Mouse (Mus musculus) neural tube, embryonic 13.5 days (tissue): ENCODE measurements around the gene A1cf. TPM values are rescaled to one million over a fixed set of nuclear protein-coding genes. Genes with fewer than 3 reads are reported as not detected.

Experiments used
- ATAC-seq: fragments of 200-750 bp; cut with Nextera tagmentation; 2 replicates; pipeline ENCODE4 v1.8.0; 2017; ENCODE audit warnings: low read depth, mild to moderate bottlenecking, moderate TSS enrichment, moderate library complexity
- H3K27ac ChIP-seq: fragments of 300-500 bp; sonication (generic); replicated peaks from 2 replicates; pipeline ENCODE4 v1.5.1; 2015; ENCODE audit warnings: moderate library complexity, mild to moderate bottlenecking, inconsistent platforms
- H3K27me3 ChIP-seq: fragments of 300-500 bp; sonication (generic); 2 replicates; pipeline ENCODE4 v1.6.1; 2015; ENCODE audit warnings: mild to moderate bottlenecking, inconsistent platforms
- H3K36me3 ChIP-seq: fragments of 300-500 bp; sonication (generic); 2 replicates; pipeline ENCODE4 v1.6.1; 2015; ENCODE audit warnings: mild to moderate bottlenecking, inconsistent platforms
- H3K4me1 ChIP-seq: fragments of 300-500 bp; sonication (generic); replicated peaks from 2 replicates; pipeline ENCODE4 v1.6.1; 2015; ENCODE audit warnings: inconsistent platforms
- H3K4me2 ChIP-seq: fragments of 300-500 bp; sonication (generic); 2 replicates; pipeline ENCODE4 v1.6.1; 2015; ENCODE audit warnings: inconsistent platforms, mild to moderate bottlenecking, moderate library complexity
- H3K4me3 ChIP-seq: fragments of 300-500 bp; sonication (generic); 2 replicates; pipeline ENCODE4 v1.5.1; 2015; ENCODE audit warnings: mild to moderate bottlenecking, inconsistent platforms
- H3K9ac ChIP-seq: fragments of 300-500 bp; sonication (generic); 2 replicates; pipeline ENCODE4 v1.6.1; 2015; ENCODE audit warnings: moderate library complexity, mild to moderate bottlenecking, inconsistent platforms
- H3K9me3 ChIP-seq: fragments of 300-500 bp; sonication (generic); 2 replicates; pipeline ENCODE4 v1.6.1; 2016; ENCODE audit warnings: inconsistent platforms
- WGBS: fragments of 180-500 bp; shearing (Covaris S2); methylation state at CpG from one replicate; pipeline ENCODE4 v1.1.7; 2015; 5-methylcytosine and 5-hydroxymethylcytosine counted together
- polyA plus RNA-seq: library from polyadenylated mRNA; unstranded; fragments of >200 nt; fragmentation: Nextera tagmentation; extraction: Ambion mirVana; gene quantifications from 2 replicates; pipeline ENCODE4 v1.2.1, GENCODE M21; 2015

The A1cf gene
- not detected in 2 replicates for polyA plus RNA-seq

DNA sequence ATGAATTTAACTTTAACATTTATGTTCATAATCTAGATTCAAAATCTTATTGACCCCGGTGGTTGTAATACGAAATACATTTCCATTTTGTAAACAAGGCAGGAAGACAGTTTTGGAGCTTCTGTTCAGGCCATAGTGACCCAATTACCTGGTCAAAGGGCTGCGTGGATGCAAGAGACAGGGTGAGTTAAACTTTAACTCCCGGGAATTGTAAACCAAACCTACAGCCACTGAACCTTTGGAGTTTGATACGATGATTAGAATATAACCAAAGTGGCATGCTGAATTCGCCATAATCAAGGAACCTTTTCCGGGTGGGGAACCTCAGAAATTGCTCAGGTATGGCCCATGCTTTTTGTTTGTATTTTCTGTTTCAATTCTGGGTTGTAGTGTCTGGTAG, at the start of gene A1cf:
Gene A1cf (plus strand): TSS at position 244 of the 400 bp plus-strand sequence.
- H3K9ac ChIP-seq = no peak within 1 kb of the TSS
- ATAC-seq = no peak
- no peak within 1 kb of the TSS for H3K4me3 ChIP-seq
- H3K9me3 ChIP-seq = no peaks in the 10 kb centered on the region
- 84% methylated on average over 7 of the region's 7 CpGs for whole genome bisulfite sequencing
- no peak within 1 kb of the TSS for H3K4me2 ChIP-seq
- H3K36me3 ChIP-seq = no peaks in the 10 kb centered on the region
- no peak within 1 kb of the TSS for H3K27ac ChIP-seq
- H3K4me1 ChIP-seq = no peaks in the 10 kb centered on the region
- H3K27me3 ChIP-seq = no peaks in the 10 kb centered on the region

DNA sequence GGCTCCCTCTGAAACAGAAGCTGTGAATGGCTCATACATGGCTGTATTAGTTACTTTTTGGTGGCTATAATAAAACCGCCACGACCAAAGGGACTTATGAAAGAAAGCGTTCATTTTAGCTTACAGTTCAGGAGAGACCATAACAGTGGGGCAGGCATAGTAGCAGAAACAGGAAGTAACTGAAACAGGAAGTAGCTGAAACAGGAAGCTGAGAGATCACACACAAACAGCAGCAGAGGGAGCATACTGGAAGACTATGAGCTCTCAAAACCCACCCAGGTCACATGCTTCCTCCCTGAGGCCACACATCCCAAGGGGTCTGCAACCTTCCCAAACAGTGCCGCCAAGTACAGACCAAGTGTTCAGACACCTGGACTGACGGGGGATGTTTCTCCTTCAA, 34.3 kb upstream of the A1cf start:
- no peak for ATAC-seq
- no peak overlapping the region for H3K4me2 ChIP-seq
- 88% methylated on average over 5 of the region's 5 CpGs for WGBS

DNA sequence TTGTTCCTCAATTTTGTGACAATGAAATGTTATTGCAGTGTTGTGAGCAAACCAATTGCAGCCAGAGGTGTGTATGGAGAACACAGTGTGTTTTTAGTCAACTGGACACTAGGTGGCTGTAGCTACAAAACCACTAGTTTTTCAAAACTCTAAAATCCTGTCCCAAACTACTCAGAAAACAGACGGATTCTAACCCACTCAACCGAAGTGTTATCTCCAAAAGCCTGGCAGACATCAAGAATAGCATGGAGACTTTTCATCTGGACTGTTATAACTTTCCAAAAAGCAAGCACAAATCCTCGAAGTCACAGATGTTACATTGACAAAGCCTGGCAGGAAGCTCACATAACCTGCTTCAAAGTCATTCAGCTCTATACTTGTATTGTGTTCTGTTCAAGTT, 6.7 kb upstream of the A1cf start:
- no peak overlapping the region for H3K4me3 ChIP-seq
- H3K27me3 ChIP-seq = no peaks in the 10 kb centered on the region
- no peak overlapping the region for H3K27ac ChIP-seq
- H3K4me2 ChIP-seq = no peak overlapping the region
- no peaks in the 10 kb centered on the region for H3K4me1 ChIP-seq
- ATAC-seq = no peak
- WGBS = 72% methylated on average over 3 of the region's 3 CpGs
- no peak overlapping the region for H3K9ac ChIP-seq
- no peaks in the 10 kb centered on the region for H3K9me3 ChIP-seq
- H3K36me3 ChIP-seq = no peaks in the 10 kb centered on the region

More for the DNA sequence above, 34.3 kb upstream of the A1cf start:
- Histone ChIP-seq H3K4me1 (no peaks in the 10 kb centered on the region), H3K27me3 (no peaks in the 10 kb centered on the region), H3K4me3 (no peak overlapping the region), H3K9ac (no peak overlapping the region), H3K27ac (no peak overlapping the region), H3K9me3 (no peaks in the 10 kb centered on the region), H3K36me3 (no peaks in the 10 kb centered on the region)

DNA sequence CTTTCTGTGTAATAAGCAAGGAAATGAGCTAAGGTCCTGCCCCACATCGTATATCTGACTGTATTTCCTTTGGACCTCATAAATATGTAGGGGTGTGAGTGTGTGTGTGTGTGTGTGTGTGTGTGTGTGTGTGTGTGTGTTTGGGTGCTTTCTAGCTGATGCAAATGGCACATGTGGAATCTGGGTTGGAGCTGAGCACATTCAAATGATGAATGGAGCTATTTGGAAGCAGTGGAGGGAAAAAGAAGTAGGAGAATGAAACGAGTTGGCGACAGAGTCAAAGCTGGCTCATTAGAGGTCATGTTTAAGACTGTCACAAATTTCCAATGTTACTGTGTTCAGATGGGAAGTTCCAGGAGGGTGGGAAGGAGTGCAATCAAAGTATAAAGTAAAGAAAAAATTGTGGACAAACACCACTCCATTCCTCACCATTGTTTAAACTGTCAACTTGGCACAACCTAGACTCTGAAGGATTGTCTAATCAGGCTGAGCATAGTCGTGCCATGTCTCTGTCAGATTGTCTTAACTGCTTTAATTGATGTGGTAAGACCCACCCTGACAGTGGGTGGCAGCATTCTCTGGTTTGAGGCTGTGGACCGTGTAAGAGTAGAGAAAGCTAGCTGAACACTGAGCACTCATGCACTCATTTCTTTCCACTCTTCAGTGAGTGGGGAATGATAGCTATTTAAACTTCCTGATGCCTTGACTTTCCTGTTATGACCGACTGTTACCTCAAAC, 5.9 kb upstream of the A1cf start:
- Histone ChIP-seq H3K27me3 (no peaks in the 10 kb centered on the region), H3K9ac (no peak overlapping the region), H3K4me1 (no peaks in the 10 kb centered on the region), H3K4me2 (no peak overlapping the region), H3K36me3 (no peaks in the 10 kb centered on the region), H3K27ac (no peak overlapping the region), H3K4me3 (no peak overlapping the region), H3K9me3 (no peaks in the 10 kb centered on the region)
- no peak for ATAC-seq
- 55% methylated on average over 6 of the region's 6 CpGs for WGBS

DNA sequence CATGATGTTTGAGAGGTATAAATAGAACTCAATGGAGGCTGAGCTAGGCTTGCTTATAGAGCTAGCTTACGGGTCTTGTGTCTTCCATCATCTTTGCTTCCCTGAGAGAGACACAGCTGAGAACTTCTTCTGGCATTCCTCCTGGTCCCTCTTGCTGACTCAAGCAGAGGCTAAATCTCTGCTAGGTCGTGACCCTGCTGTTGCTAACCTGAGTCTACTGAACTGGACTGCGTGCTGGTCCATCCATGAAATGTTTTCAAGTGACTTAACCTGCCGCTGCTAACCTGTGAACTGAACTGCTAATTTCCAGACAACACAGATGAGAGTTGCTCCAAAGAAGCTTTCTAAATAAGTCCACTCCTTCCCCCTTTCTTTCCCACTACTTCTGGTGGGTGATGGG, 3.1 kb upstream of the A1cf start:
- no peaks in the 10 kb centered on the region for H3K27me3 ChIP-seq
- WGBS = 87% methylated on average over 4 of the region's 4 CpGs
- no peak overlapping the region for H3K4me2 ChIP-seq
- no peaks in the 10 kb centered on the region for H3K9me3 ChIP-seq
- H3K9ac ChIP-seq = no peak overlapping the region
- H3K4me1 ChIP-seq = no peaks in the 10 kb centered on the region
- no peak for ATAC-seq
- H3K36me3 ChIP-seq = no peaks in the 10 kb centered on the region
- H3K4me3 ChIP-seq = no peak overlapping the region
- H3K27ac ChIP-seq = no peak overlapping the region

DNA sequence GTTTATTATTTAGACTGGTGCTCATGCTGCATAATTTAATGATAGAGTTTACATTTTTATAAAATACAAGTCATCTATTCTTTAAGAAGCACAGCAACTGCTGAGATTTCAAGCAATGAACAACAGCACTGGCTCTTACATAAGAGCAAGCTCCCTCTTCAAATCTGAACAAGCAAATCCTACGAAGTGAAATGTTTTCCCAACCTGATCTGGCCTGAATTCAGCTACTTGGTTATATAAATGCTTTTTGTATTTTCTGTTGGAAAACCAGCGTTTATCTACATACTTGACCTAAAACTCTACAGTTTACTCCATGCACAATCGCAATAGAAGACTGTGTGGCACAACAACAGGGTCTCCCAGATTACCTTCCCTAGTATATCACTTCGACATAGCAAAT, 488 bp upstream of the A1cf start:
- 83% methylated on average over 4 of the region's 4 CpGs for WGBS
- Histone ChIP-seq H3K4me1 (no peaks in the 10 kb centered on the region), H3K9ac (no peak overlapping the region), H3K27me3 (no peaks in the 10 kb centered on the region), H3K4me2 (no peak overlapping the region), H3K9me3 (no peaks in the 10 kb centered on the region), H3K4me3 (no peak overlapping the region), H3K27ac (no peak overlapping the region), H3K36me3 (no peaks in the 10 kb centered on the region)
- ATAC-seq = no peak

DNA sequence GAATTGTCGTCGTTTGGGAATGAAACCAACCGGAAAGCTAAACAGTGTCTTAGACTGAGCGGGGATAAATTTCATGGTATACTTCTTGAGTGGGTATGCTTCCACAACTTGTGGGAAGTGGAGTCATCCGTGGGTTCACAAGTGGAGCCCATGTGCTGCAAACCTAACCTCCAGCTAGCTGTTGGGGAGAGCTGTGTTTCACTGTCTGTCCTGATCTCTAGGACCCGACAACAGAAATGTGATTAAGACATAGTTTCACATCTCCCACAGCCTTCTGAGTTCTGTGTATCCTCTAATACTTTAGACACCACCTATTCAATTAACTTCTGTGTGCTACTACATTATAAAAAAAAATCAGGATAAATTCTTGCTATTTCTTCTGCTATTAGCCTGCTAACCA, 407 bp downstream of the A1cf start:
- Histone ChIP-seq H3K27ac (no peak overlapping the region), H3K4me1 (no peaks in the 10 kb centered on the region), H3K9me3 (no peaks in the 10 kb centered on the region), H3K27me3 (no peaks in the 10 kb centered on the region), H3K4me3 (no peak overlapping the region), H3K9ac (no peak overlapping the region), H3K36me3 (no peaks in the 10 kb centered on the region), H3K4me2 (no peak overlapping the region)
- 86% methylated on average over 6 of the region's 6 CpGs for WGBS
- no peak for ATAC-seq

DNA sequence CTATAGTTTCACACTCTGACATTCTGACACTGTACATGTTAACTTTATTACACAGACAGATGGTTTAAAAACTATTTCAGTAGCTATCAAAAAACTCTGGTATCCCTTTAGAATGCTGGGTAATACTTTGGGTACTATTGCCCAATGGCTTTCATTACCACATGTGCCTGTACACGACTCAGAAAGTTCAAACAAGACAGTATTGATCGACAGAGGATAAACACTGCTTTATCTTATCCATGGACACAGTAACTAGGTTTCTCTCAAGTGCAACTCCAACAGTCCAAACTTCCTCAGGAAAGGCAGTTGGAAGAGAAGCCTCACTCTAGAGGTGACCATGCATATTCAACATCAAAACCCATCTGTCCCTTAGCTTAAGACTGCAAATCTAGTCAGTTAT, 2.8 kb downstream of the A1cf start:
- no peaks in the 10 kb centered on the region for H3K4me1 ChIP-seq
- H3K27me3 ChIP-seq = no peaks in the 10 kb centered on the region
- H3K27ac ChIP-seq = no peak overlapping the region
- no peak for ATAC-seq
- WGBS = 80% methylated on average over 2 of the region's 2 CpGs
- H3K4me2 ChIP-seq = no peak overlapping the region
- H3K9me3 ChIP-seq = no peaks in the 10 kb centered on the region; the same call in 1 of the 2 replicates
- no peak overlapping the region for H3K9ac ChIP-seq
- H3K36me3 ChIP-seq = no peaks in the 10 kb centered on the region
- H3K4me3 ChIP-seq = no peak overlapping the region

DNA sequence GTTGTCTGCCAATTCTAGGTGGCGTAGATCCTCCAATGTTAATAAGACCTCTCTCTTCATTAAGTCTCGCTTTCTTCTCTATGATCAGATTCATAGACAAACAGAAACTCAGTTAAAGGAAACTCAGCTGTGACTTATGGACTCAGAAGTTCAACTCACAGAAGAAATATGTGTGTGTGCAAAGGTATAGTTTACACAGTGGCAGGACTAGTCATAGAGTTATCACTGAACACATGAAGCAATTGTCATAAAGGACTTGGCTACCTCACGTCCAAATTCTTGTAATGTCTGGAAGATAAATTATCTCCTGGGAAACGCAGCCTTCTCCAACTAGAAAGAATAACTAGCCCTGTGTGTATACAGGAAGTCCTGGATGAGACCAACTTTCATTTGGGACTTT, 9.4 kb downstream of the A1cf start:
- Histone ChIP-seq H3K36me3 (no peaks in the 10 kb centered on the region), H3K9ac (no peak overlapping the region), H3K4me3 (no peak overlapping the region), H3K9me3 (no peaks in the 10 kb centered on the region; the same call in 1 of the 2 replicates), H3K27ac (no peak overlapping the region), H3K4me1 (no peaks in the 10 kb centered on the region), H3K4me2 (no peak overlapping the region), H3K27me3 (no peaks in the 10 kb centered on the region)
- 75% methylated on average over 4 of the region's 4 CpGs for WGBS
- no peak for ATAC-seq

DNA sequence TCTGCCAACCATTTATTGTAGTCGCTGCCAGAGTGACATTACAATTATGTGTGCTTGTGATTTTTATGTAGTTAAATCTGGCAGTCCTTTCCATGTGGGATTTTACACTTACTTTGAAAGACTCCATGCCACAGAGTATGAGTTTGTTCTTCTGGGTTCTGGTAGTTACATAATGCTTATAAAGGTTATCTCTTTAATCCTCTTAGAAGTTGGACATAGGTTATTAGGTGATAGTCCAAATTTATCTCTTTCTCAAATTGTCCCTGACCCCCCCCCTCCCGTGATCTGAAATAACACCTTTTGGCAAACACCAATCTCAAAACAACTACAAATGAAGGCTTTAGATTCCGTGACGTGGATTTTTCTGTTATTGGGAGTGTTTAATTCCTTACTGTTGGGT, 16.0 kb downstream of the A1cf start:
- no peak overlapping the region for H3K4me2 ChIP-seq
- no peak overlapping the region for H3K4me3 ChIP-seq
- no peak for ATAC-seq
- H3K4me1 ChIP-seq = no peaks in the 10 kb centered on the region
- no peak overlapping the region for H3K9ac ChIP-seq
- no peaks in the 10 kb centered on the region for H3K27me3 ChIP-seq
- no peaks in the 10 kb centered on the region for H3K9me3 ChIP-seq
- 82% methylated on average over 4 of the region's 4 CpGs for WGBS
- H3K27ac ChIP-seq = no peak overlapping the region
- no peaks in the 10 kb centered on the region for H3K36me3 ChIP-seq

DNA sequence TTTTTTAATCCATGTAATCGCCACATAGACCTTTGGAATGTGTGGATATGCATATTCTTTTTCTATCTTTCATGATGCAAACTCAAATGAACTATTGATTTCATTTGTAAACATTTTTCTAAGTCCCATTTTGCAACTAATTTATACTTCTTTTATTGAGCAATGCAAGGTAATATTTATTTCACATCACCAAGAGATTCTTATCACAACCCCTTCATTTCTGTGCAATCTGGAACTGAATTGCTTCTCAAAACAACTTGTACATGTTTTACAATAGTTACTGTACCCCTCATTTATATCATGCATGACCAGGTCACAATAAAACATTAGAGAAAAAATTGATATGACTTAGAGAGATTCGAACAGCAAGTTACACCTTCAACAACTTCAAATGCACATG, 18.7 kb downstream of the A1cf start:
- Histone ChIP-seq H3K4me1 (no peaks in the 10 kb centered on the region), H3K27me3 (no peaks in the 10 kb centered on the region), H3K9ac (no peak overlapping the region), H3K27ac (no peak overlapping the region), H3K9me3 (no peaks in the 10 kb centered on the region), H3K4me3 (no peak overlapping the region), H3K4me2 (no peak overlapping the region), H3K36me3 (no peaks in the 10 kb centered on the region)
- WGBS = 93% methylated on average over 2 of the region's 2 CpGs
- ATAC-seq = no peak

DNA sequence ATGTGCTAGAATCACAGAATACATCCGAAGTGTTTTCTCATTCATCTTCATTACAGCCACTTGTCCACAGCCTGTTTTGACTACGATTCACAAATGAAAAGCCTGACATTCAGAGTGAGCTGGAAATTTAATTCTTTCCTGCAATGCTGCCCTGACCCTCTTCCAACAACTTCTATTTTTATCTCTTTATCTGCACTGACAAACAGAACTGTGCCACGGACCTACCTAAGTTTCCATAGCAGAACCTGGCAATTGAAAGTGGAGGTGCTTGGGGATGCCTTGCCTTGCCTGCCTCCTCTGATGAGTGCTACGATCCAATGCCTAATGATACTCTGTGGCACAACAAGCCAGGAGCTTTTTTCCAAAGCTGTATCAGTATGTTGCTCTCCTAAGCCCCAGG, 21.4 kb downstream of the A1cf start:
- no peak overlapping the region for H3K27ac ChIP-seq
- H3K4me2 ChIP-seq = no peak overlapping the region
- ATAC-seq = no peak
- no peaks in the 10 kb centered on the region for H3K4me1 ChIP-seq
- 81% methylated on average over 4 of the region's 4 CpGs for WGBS
- no peaks in the 10 kb centered on the region for H3K27me3 ChIP-seq
- no peaks in the 10 kb centered on the region for H3K9me3 ChIP-seq
- no peaks in the 10 kb centered on the region for H3K36me3 ChIP-seq
- no peak overlapping the region for H3K9ac ChIP-seq
- H3K4me3 ChIP-seq = no peak overlapping the region
